Mouse (Mus musculus) neural tube, embryonic 14.5 days (tissue): ENCODE measurements around the gene Cd93. TPM values are rescaled to one million over a fixed set of nuclear protein-coding genes. Genes with fewer than 3 reads are reported as not detected.

Experiments
- ATAC-seq: fragments of 200-750 bp; cut with Nextera tagmentation; 2 replicates; pipeline ENCODE4 v1.8.0; 2017; ENCODE audit warnings: low read depth, mild to moderate bottlenecking, moderate TSS enrichment, moderate library complexity
- H3K27ac ChIP-seq: fragments of 300-500 bp; sonication (generic); 2 replicates; pipeline ENCODE4 v1.5.1; 2014; ENCODE audit warnings: low read depth, mild to moderate bottlenecking, control low read depth, low read length, moderate library complexity, mixed read lengths
- H3K27me3 ChIP-seq: fragments of 300-500 bp; sonication (generic); 2 replicates; pipeline ENCODE4 v1.6.1; 2014; ENCODE audit warnings: low read length; ENCODE audit not compliant: control insufficient read depth, insufficient read depth
- H3K36me3 ChIP-seq: fragments of 300-500 bp; sonication (generic); 2 replicates; pipeline ENCODE4 v1.6.1; 2014; ENCODE audit warnings: low read length, mixed read lengths; ENCODE audit not compliant: control insufficient read depth, insufficient read depth
- H3K4me1 ChIP-seq: fragments of 300-500 bp; sonication (generic); 2 replicates; pipeline ENCODE4 v1.6.1; 2014; ENCODE audit warnings: low read length; ENCODE audit not compliant: control insufficient read depth, insufficient read depth
- H3K4me2 ChIP-seq: fragments of 300-500 bp; sonication (generic); 2 replicates; pipeline ENCODE4 v1.6.1; 2014; ENCODE audit warnings: mild to moderate bottlenecking, low read depth, low read length, control low read depth
- H3K4me3 ChIP-seq: fragments of 300-500 bp; sonication (generic); 2 replicates; pipeline ENCODE4 v1.5.1; 2014; ENCODE audit warnings: low read depth, low read length, control low read depth, mixed read lengths
- H3K9ac ChIP-seq: fragments of 300-500 bp; sonication (generic); replicated peaks from 2 replicates; pipeline ENCODE4 v1.6.1; 2014; ENCODE audit warnings: low read depth, mild to moderate bottlenecking, control low read depth, low read length, mixed read lengths
- H3K9me3 ChIP-seq: fragments of 300-500 bp; sonication (generic); 2 replicates; pipeline ENCODE4 v1.6.1; 2016; ENCODE audit warnings: low read length; ENCODE audit not compliant: control insufficient read depth
- WGBS: fragments of 180-500 bp; shearing (Covaris S2); extraction: QIAGEN DNeasy Blood & Tissue Kit; methylation state at CpG from one replicate; pipeline ENCODE4 v1.1.7; 2014; 5-methylcytosine and 5-hydroxymethylcytosine counted together
- polyA plus RNA-seq: library from polyadenylated mRNA; unstranded; fragments of >200 nt; fragmentation: Nextera tagmentation; extraction: Ambion mirVana; gene quantifications from 2 replicates; pipeline ENCODE4 v1.2.1, GENCODE M21; 2014

Gene Cd93
- polyA plus RNA-seq, 1 experiment from 2014 or later = 5.4 TPM

DNA sequence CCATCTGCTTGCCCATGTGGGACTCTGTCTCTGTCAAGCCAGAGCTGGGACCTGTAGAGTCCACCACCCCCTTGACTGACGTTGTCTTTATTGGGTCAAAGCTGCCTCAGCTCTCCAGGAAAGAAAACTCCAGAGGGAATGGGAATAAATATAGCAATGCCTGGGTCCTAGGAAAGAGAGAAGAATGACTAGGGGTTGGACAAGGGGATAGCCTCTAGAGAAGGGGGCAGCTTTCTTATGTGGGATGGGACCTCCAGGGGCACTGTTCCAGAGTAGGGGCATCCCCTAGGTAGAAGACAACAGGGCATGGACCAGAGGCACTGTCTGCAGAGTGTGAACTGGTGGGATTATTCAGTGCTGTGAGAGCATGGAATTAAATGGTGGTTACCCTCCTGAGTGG, 33.5 kb downstream of the Cd93 start:
- H3K9ac ChIP-seq = no peak overlapping the region
- H3K4me1 ChIP-seq = peaks cover 17% of the 10 kb centered on the region
- no peak overlapping the region for H3K27ac ChIP-seq
- peaks cover 29% of the 10 kb centered on the region for H3K27me3 ChIP-seq
- H3K4me2 ChIP-seq = no peak overlapping the region
- no peak for ATAC-seq
- H3K36me3 ChIP-seq = no peaks in the 10 kb centered on the region
- H3K4me3 ChIP-seq = no peak overlapping the region
- WGBS = 100% methylated on average over 1 of the region's 1 CpGs
- no peaks in the 10 kb centered on the region for H3K9me3 ChIP-seq

- 33% methylated on average over 9 of the region's 9 CpGs for WGBS
- ATAC-seq = peak; percentile 70
- no peaks in the 10 kb centered on the region for H3K9me3 ChIP-seq
- H3K27ac ChIP-seq = no peak overlapping the region
- peaks cover 31% of the 10 kb centered on the region for H3K27me3 ChIP-seq
- no peaks in the 10 kb centered on the region for H3K36me3 ChIP-seq
- H3K9ac ChIP-seq = no peak overlapping the region
- no peak overlapping the region for H3K4me3 ChIP-seq
- no peak overlapping the region for H3K4me2 ChIP-seq
- peaks cover 17% of the 10 kb centered on the region for H3K4me1 ChIP-seq
Measured at GRCm38 (mm10) chr2:148409141-148409540, 34.2 kb downstream of the Cd93 start.

DNA sequence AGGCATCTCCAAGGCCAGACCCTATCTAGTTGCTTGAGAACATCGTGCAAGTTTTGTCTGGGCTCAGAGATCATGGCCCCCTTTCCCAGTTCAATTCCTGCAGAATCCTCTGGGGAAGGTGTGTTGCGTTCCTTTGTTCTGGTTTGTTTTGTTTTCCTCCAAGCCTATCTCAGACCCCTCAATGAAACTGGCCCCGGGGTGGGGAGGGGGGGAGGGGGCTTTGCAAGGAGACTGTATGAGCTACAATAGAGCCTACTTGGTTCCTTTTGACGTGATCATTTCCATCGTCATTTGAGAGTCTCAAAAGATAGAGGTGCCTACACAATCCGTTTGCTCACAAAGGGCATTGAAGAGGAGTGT, 34.6 kb downstream of the Cd93 start:
- no peaks in the 10 kb centered on the region for H3K9me3 ChIP-seq
- H3K4me2 ChIP-seq = no peak overlapping the region
- ATAC-seq = no peak
- peaks cover 17% of the 10 kb centered on the region for H3K4me1 ChIP-seq
- no peak overlapping the region for H3K9ac ChIP-seq
- H3K36me3 ChIP-seq = no peaks in the 10 kb centered on the region
- H3K4me3 ChIP-seq = no peak overlapping the region
- H3K27ac ChIP-seq = no peak overlapping the region
- peaks cover 31% of the 10 kb centered on the region for H3K27me3 ChIP-seq
- 18% methylated on average over 6 of the region's 6 CpGs for WGBS

GRCm38 (mm10) chr2:148407870-148408760, 35.2 kb downstream of the Cd93 start, which contains the start of gene Thbd:
Gene Thbd, minus strand, starts transcription at chr2:148408188.
- peaks cover 17% of the 10 kb centered on the region for H3K4me1 ChIP-seq
- 3% methylated on average over 35 of the region's 35 CpGs for WGBS
- H3K27me3 ChIP-seq = peaks cover 31% of the 10 kb centered on the region
- peak within 1 kb of the TSS; percentile 62 for H3K4me2 ChIP-seq
- H3K27ac ChIP-seq = no peak within 1 kb of the TSS
- peak within 1 kb of the TSS; percentile 41; the same call in 1 of the 2 replicates for H3K9ac ChIP-seq
- H3K36me3 ChIP-seq = no peaks in the 10 kb centered on the region
- peak within 1 kb of the TSS; percentile 30 for H3K4me3 ChIP-seq
- no peaks in the 10 kb centered on the region for H3K9me3 ChIP-seq
- ATAC-seq = peak; percentile 67

- Histone ChIP-seq H3K36me3 (no peaks in the 10 kb centered on the region), H3K27me3 (peaks cover 31% of the 10 kb centered on the region), H3K4me2 (peak overlapping the region; percentile 62), H3K4me3 (peak overlapping the region; percentile 30), H3K9ac (peak overlapping the region; percentile 41; the same call in 1 of the 2 replicates), H3K27ac (no peak overlapping the region), H3K9me3 (no peaks in the 10 kb centered on the region), H3K4me1 (peaks cover 17% of the 10 kb centered on the region)
- peak; percentile 65 for ATAC-seq
- WGBS = 3% methylated on average over 55 of the region's 55 CpGs
Measured at GRCm38 (mm10) chr2:148406971-148407869, 36.1 kb downstream of the Cd93 start.

GRCm38 (mm10) chr2:148406160-148406970, 37.0 kb downstream of the Cd93 start:
- H3K36me3 ChIP-seq = no peaks in the 10 kb centered on the region
- H3K27me3 ChIP-seq = peaks cover 31% of the 10 kb centered on the region
- no peak overlapping the region for H3K9ac ChIP-seq
- peak; percentile 32; the same call in 1 of the 2 replicates for ATAC-seq
- no peak overlapping the region for H3K27ac ChIP-seq
- 17% methylated on average over 34 of the region's 34 CpGs for WGBS
- peak overlapping the region; percentile 62 for H3K4me2 ChIP-seq
- peak overlapping the region; percentile 30 for H3K4me3 ChIP-seq
- no peaks in the 10 kb centered on the region for H3K9me3 ChIP-seq
- H3K4me1 ChIP-seq = peaks cover 17% of the 10 kb centered on the region

DNA sequence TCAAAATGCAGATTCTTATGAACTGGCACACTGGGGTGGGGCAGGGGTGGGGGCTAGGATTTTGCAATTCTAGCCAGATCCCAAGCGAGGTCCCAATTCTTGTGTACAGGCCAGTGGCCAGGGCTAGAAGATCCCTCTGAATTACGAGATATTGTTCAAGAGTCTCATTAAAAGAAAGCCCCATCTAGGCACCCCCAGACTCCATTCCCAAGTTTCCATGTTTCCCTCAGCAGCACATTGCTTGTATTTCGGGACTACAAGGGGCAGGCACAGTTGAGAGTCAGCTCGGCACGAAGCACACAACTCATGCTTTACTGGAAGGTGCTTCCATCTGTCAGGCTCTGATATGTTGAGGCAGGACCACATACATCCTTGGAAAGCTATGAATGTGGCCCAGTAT, 38.5 kb downstream of the Cd93 start:
- no peaks in the 10 kb centered on the region for H3K9me3 ChIP-seq
- peaks cover 17% of the 10 kb centered on the region for H3K4me1 ChIP-seq
- peaks cover 31% of the 10 kb centered on the region for H3K27me3 ChIP-seq
- H3K36me3 ChIP-seq = no peaks in the 10 kb centered on the region
- H3K9ac ChIP-seq = no peak overlapping the region
- H3K27ac ChIP-seq = no peak overlapping the region
- WGBS = 78% methylated on average over 5 of the region's 5 CpGs
- no peak overlapping the region for H3K4me2 ChIP-seq
- H3K4me3 ChIP-seq = no peak overlapping the region
- no peak for ATAC-seq

- Histone ChIP-seq H3K27ac (no peak overlapping the region), H3K36me3 (no peaks in the 10 kb centered on the region), H3K4me2 (no peak overlapping the region), H3K27me3 (peaks cover 21% of the 10 kb centered on the region), H3K9ac (no peak overlapping the region), H3K4me1 (peaks cover 11% of the 10 kb centered on the region), H3K4me3 (no peak overlapping the region), H3K9me3 (no peaks in the 10 kb centered on the region)
- ATAC-seq = no peak
- WGBS = 81% methylated on average over 1 of the region's 1 CpGs
Measured at GRCm38 (mm10) chr2:148402227-148402626, 41.1 kb downstream of the Cd93 start.
